Comparison of ENCODE assay signal across 8 mouse cellular contexts in the genomic region with DNA sequence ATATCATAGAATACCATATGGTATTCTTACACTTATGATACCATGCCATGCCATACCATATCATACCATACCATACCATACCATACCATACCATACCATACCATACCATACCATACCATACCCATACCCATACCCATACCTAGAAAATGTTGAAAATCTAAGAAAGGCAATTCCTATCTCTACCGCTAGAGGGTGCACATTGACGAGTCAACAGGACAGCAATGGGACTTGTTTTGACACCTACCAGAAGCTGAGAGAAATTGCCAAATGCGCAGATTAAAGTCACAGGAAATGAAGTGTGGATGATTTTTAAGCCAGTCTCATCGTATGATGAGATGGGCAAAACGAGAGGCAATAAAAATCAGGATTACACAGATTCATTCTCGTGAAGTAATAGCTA.
DNase-seq lines count a peak whose midpoint lies in the region; ATAC-seq and TF ChIP-seq lines count a peak whose summit lies in the region.

No protein-coding gene starts in this region.

- no peaks in the 10 kb centered on the region for H3K36me3 ChIP-seq in lung, embryonic 14.5 days (ENCODE audit: insufficient read depth)

- H3K4me3 ChIP-seq in lung, embryonic 14.5 days (ENCODE audit: low read depth, low read length), result no peak overlapping the region
- H3K4me3 ChIP-seq in bone marrow, adult 2 months (replicated peaks; ENCODE audit: control insufficient read depth, low read depth, low read length), result no peak overlapping the region

- H3K4me1 ChIP-seq in lung, embryonic 14.5 days (ENCODE audit: insufficient read depth), result no peaks in the 10 kb centered on the region
- H3K4me1 ChIP-seq in bone marrow, adult 2 months (ENCODE audit: control insufficient read depth, insufficient read depth, low read length), result no peaks in the 10 kb centered on the region

- no peak overlapping the region for H3K9ac ChIP-seq in lung, embryonic 14.5 days

- no peaks in the 10 kb centered on the region for H3K27me3 ChIP-seq in lung, embryonic 14.5 days (ENCODE audit: insufficient read depth, low read length)

- WGBS in lung, embryonic 14.5 days, result 24% methylated on average over 6 of the region's 6 CpGs
- WGBS in bone marrow, adult 2 months, result 27% methylated on average over 6 of the region's 6 CpGs

- ATAC-seq in frontal cortex, adult (ENCODE audit: low TSS enrichment), result peak; percentile 52; the same call in 1 of the 2 replicates
- no peak for ATAC-seq in lung, embryonic 14.5 days (ENCODE audit: insufficient read depth)

- no peak overlapping the region for H3K27ac ChIP-seq in lung, embryonic 14.5 days (ENCODE audit: low read depth)
- H3K27ac ChIP-seq in bone marrow, adult 2 months (ENCODE audit: control insufficient read depth, insufficient read depth, low read depth, low read length, poor library complexity), result no peak overlapping the region

- DNase-seq in frontal cortex, postnatal 10 days (ENCODE audit: low spot score in 2 of 2), result no peak
- DNase-seq in lung, embryonic 14.5 days, result peak; percentile 71
- DNase-seq in lung, postnatal 4 days, result no peak
- peak; percentile 45 for DNase-seq in lung, postnatal 36 days
- DNase-seq in frontal cortex, postnatal 14 days (ENCODE audit: low spot score in 2 of 2), result no peak
- no peak for DNase-seq in ovary, postnatal 10 days (ENCODE audit: low spot score)

- H3K9me3 ChIP-seq in lung, embryonic 14.5 days (ENCODE audit: low read depth, low read length), result no peaks in the 10 kb centered on the region

- TF ChIP-seq POLR2A in bone marrow, adult 2 months (IDR thresholded peaks at IDR 0.05; ENCODE audit: borderline replicate concordance, control insufficient read depth, low read depth, low read length), result no peak

- no peak overlapping the region for H3K4me2 ChIP-seq in lung, embryonic 14.5 days

- peak; percentile 85 for TF ChIP-seq CTCF in lung, embryonic 14.5 days (IDR thresholded peaks at IDR 0.05; ENCODE audit: low read depth)
- TF ChIP-seq CTCF in bone marrow, adult 2 months (IDR thresholded peaks at IDR 0.05; ENCODE audit: control insufficient read depth, insufficient read depth, low read length), result peak; percentile 38; the same call in 1 of the 2 replicates

Comparison
In these comparisons a context has a peak if more than half of its experiments do, and no peak if none do; other contexts are left out.
1. DNase-seq: peak in lung, embryonic 14.5 days (single experiment) and lung, postnatal 36 days (single experiment); none in frontal cortex, postnatal 10 days (0 of 2), lung, postnatal 4 days (0 of 2), frontal cortex, postnatal 14 days (0 of 2) and ovary, postnatal 10 days (single experiment).